Mouse (Mus musculus) intestine, postnatal 0 days (tissue): ENCODE data around the gene Sytl3. TPM values are rescaled to one million over a fixed set of nuclear protein-coding genes. Genes with fewer than 3 reads are reported as not detected.

Experiments used
- ATAC-seq: fragments of 200-750 bp; cut with Nextera tagmentation; 2 replicates; pipeline ENCODE4 v1.8.0; 2017; ENCODE audit warnings: mild to moderate bottlenecking, moderate TSS enrichment, moderate library complexity
- H3K27ac ChIP-seq: fragments of 300-500 bp; sonication (generic); 2 replicates; pipeline ENCODE4 v1.5.1; 2014; ENCODE audit warnings: mild to moderate bottlenecking, low read depth, low read length, moderate library complexity
- H3K27me3 ChIP-seq: fragments of 300-500 bp; sonication (generic); replicated peaks from 2 replicates; pipeline ENCODE4 v1.6.1; 2014; ENCODE audit warnings: low read length, mixed read lengths; ENCODE audit not compliant: control insufficient read depth, insufficient read depth
- H3K36me3 ChIP-seq: fragments of 300-500 bp; sonication (generic); 2 replicates; pipeline ENCODE4 v1.6.1; 2014; ENCODE audit warnings: mild to moderate bottlenecking, moderate library complexity; ENCODE audit not compliant: control insufficient read depth, insufficient read depth
- H3K4me1 ChIP-seq: fragments of 300-500 bp; sonication (generic); replicated peaks from 2 replicates; pipeline ENCODE4 v1.6.1; 2014; ENCODE audit warnings: antibody characterized with exemption, low read length, mixed read lengths; ENCODE audit not compliant: control insufficient read depth, insufficient read depth
- H3K4me2 ChIP-seq: fragments of 300-500 bp; sonication (generic); replicated peaks from 2 replicates; pipeline ENCODE4 v1.6.1; 2014; ENCODE audit warnings: low read depth, mild to moderate bottlenecking, moderate library complexity
- H3K4me3 ChIP-seq: fragments of 300-500 bp; sonication (generic); 2 replicates; pipeline ENCODE4 v1.5.1; 2014; ENCODE audit warnings: low read depth, low read length
- H3K9ac ChIP-seq: fragments of 300-500 bp; sonication (generic); 2 replicates; pipeline ENCODE4 v1.6.1; 2014; ENCODE audit warnings: mild to moderate bottlenecking, low read depth, low read length
- H3K9me3 ChIP-seq: fragments of 300-500 bp; sonication (generic); 2 replicates; pipeline ENCODE4 v1.6.1; 2016; ENCODE audit warnings: mixed run types; ENCODE audit not compliant: control insufficient read depth
- CTCF ChIP-seq: sonication (generic); IDR thresholded peaks from 2 replicates; pipeline ENCODE4 v1.5.1; 2016; ENCODE audit warnings: low read depth, mild to moderate bottlenecking, control low read depth, antibody characterized with exemption, moderate library complexity
- WGBS: fragments of 180-500 bp; shearing (Covaris S2); extraction: QIAGEN DNeasy Blood & Tissue Kit; methylation state at CpG from one replicate; pipeline ENCODE4 v1.1.7; 2014; 5-methylcytosine and 5-hydroxymethylcytosine counted together
- polyA plus RNA-seq: library from polyadenylated mRNA; unstranded; fragments of >200 nt; fragmentation: Nextera tagmentation; extraction: Ambion mirVana; gene quantifications from 2 replicates; pipeline ENCODE4 v1.2.1, GENCODE M21; 2015

The Sytl3 gene
- polyA plus RNA-seq, 1 experiment from 2014 or later: 11.0 TPM

DNA sequence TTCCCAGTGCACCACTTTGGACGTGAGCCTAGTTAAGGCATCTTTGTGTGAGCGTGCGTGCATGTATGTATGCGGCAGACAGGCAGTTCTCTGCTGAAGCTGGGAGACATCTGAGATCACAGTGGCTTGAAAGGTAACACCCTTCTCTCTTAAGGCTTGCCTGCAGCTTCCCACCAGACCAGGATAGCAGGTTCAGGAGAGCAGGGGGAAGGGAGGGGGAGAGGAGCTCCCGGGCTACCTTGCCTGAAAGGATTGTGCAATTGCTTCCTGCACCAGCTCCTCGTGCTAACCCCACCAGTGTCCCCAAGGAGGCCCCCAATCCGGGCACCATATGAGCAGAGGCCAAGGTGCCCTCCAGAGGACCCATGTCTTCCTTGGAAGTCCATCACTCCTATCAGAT is 120.7 kb downstream of the Sytl3 start:
- Histone ChIP-seq H3K9ac (0 out of 2 replicates have a peak overlapping the region, but pooled peaks have one; percentile 92), H3K4me2 (peak overlapping the region; percentile 88), H3K9me3 (no peaks in the 10 kb centered on the region), H3K36me3 (peaks cover 5% of the 10 kb centered on the region; the same call in 1 of the 2 replicates), H3K27me3 (no peaks in the 10 kb centered on the region), H3K27ac (peak overlapping the region; percentile 97), H3K4me3 (peak overlapping the region; percentile 88), H3K4me1 (peaks cover 8% of the 10 kb centered on the region)
- no peak for ATAC-seq
- TF ChIP-seq CTCF: no peak
- WGBS: 19% methylated on average over 7 of the region's 7 CpGs

DNA sequence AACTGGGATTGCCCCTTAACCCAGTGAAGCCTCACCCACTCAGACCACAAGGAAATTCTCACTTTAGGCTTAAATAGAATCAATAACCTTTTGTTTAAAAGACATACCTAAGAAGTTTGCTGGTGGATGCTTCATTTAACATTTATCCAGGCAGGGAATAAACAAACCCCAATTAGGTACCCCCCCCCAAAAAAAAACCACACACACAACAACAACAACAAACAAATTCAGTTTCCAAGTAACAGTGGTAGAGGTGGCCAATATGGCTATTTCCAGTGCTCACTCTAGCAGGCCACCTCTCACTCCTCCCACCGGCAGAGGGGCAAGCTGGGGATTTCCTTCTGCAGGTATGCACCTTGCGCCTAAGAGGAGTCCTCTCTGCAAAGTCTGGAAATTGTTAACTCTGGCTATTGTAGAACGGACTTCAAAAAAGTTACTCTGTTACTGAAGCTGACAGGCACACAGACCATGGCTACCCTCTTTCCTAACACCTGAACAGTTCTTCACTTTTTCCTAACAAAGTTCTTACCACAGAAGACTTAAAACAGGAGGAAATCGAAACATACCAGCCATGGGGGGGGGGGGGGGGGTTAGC is 121.7 kb downstream of the Sytl3 start:
- Histone ChIP-seq H3K4me1 (peaks cover 5% of the 10 kb centered on the region), H3K9ac (peak overlapping the region; percentile 92), H3K27me3 (no peaks in the 10 kb centered on the region), H3K27ac (peak overlapping the region; percentile 97), H3K4me3 (peak overlapping the region; percentile 88), H3K9me3 (no peaks in the 10 kb centered on the region), H3K4me2 (peak overlapping the region; percentile 88), H3K36me3 (no peaks in the 10 kb centered on the region)
- no peak for ATAC-seq
- 31% methylated on average over 4 of the region's 4 CpGs for WGBS
- TF ChIP-seq CTCF: no peak

DNA sequence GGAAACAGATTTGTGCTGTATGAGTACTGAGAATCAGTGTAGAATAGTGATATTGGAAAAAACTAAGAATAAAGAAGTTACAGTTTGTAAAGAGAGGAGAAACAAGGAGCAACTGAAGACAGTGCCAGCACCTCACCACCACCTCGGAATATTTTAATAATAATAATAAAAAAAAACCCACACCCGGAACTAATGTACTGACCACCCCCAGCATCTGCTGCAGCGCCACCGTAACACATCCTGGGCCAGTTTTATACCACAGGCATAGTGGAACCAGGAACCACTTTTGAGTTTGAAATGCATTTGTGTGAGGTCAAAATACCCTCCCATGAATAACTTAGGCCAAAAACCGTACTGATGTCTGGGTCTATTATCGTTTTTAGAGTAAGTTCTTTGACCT is 122.4 kb downstream of the Sytl3 start:
- no peak for ATAC-seq

DNA sequence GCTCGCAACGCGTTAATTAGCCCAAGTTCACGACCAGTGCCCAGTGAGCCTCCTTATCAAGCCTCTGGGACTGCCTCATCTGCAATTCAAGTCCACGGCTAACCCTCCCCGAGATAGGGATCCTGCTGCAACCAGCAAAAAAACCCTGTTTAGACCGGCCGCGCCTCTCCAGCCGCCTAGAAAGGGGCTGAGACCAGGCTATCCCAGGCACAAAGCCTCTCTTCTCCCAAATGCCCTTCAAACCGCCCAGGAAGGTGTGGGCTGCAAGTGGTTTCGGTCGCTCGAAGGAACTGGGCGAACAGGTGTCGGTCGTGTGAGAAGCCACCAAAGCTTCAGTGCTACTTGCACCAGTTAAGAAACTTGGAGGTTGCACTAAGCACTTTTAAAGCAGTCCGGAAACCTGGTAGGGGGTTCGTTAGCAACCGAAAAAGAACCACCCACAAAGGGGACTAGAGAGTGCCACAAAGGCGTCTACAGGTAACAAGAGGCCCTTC is 123.2 kb downstream of the Sytl3 start:
- no peak for TF ChIP-seq CTCF
- no peaks in the 10 kb centered on the region for H3K27me3 ChIP-seq
- peak overlapping the region; percentile 97 for H3K27ac ChIP-seq
- WGBS: 2% methylated on average over 21 of the region's 21 CpGs
- peak overlapping the region; percentile 88 for H3K4me3 ChIP-seq
- ATAC-seq: peak; percentile 52
- peak overlapping the region; percentile 92 for H3K9ac ChIP-seq
- H3K36me3 ChIP-seq: no peaks in the 10 kb centered on the region
- H3K4me2 ChIP-seq: peak overlapping the region; percentile 88
- no peaks in the 10 kb centered on the region for H3K9me3 ChIP-seq
- H3K4me1 ChIP-seq: peaks cover 3% of the 10 kb centered on the region

More for the DNA sequence above, 122.4 kb downstream of the Sytl3 start:
- WGBS: 24% methylated on average over 6 of the region's 6 CpGs
- H3K36me3 ChIP-seq: no peaks in the 10 kb centered on the region
- peak overlapping the region; percentile 88 for H3K4me3 ChIP-seq
- H3K9me3 ChIP-seq: no peaks in the 10 kb centered on the region
- peak overlapping the region; percentile 88 for H3K4me2 ChIP-seq
- peak overlapping the region; percentile 97; the same call in 1 of the 2 replicates for H3K27ac ChIP-seq
- H3K9ac ChIP-seq: peak overlapping the region; percentile 92
- peaks cover 3% of the 10 kb centered on the region for H3K4me1 ChIP-seq
- H3K27me3 ChIP-seq: no peaks in the 10 kb centered on the region
- TF ChIP-seq CTCF: no peak

DNA sequence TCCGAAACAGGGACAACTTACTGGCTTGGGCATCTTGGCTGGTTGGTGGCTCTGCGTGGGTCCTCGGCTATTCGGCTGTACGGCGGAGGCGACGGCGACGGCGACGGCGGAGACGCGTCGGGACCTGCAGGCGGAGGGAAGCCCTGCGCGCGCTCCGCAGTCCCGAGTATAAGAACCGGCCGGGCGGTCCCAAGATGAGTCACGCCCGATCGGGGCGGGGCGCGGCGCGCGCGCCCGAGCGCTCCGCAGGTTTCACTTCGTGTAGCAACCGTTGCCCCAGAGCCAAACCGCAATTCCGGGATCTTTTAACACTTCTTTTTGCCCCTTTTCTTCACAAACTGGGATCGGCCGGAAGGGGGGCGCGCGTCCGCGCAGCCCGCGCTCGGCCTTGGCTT is 123.7 kb downstream of the Sytl3 start, which contains the start of gene Ezr:
Gene Ezr (minus strand): TSS at position 174 of the 395 bp plus-strand sequence.
- Histone ChIP-seq H3K9ac (peak within 1 kb of the TSS; percentile 92), H3K36me3 (no peaks in the 10 kb centered on the region), H3K4me2 (peak within 1 kb of the TSS; percentile 88), H3K4me1 (peaks cover 3% of the 10 kb centered on the region), H3K27me3 (no peaks in the 10 kb centered on the region), H3K27ac (peak within 1 kb of the TSS; percentile 97), H3K4me3 (peak within 1 kb of the TSS; percentile 88), H3K9me3 (no peaks in the 10 kb centered on the region)
- WGBS: under 1% methylated on average over 52 of the region's 52 CpGs
- TF ChIP-seq CTCF: peak; percentile 14
- ATAC-seq: peak; percentile 82

DNA sequence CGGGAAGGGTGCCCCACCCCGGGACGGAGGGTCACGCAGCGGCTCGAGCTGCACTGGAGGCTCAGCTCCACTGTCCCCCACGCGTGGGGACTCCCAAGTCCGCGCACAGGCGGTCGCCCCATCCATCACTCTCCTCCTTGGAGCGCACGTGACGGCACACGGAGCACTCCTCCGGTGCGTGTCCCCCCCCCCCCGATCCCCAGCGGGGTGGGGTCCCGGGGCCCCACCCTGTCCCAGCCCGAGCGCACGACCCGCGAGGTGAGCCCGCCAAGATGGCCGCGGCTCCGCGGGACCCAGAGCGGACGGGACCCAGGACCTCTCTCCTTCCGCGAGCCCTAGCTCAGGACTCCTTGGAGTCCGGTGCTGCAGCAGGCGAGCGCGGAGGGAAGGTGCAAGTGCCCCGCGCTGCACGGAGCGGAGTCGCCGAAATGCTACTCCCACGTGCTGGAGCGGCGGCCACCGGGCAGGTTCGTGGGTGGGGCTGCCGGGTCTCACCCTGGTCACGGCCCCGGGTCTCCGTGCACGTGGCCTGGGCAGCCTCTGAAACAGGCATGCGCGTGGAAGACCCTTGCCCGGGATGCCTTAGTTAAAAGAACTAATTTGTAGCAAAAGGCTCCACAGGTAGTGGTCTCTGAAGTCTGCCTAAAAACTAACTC is 124.2 kb downstream of the Sytl3 start:
- under 1% methylated on average over 55 of the region's 58 CpGs for WGBS

More for the DNA sequence above, 124.2 kb downstream of the Sytl3 start:
- Histone ChIP-seq H3K9me3 (no peaks in the 10 kb centered on the region), H3K36me3 (no peaks in the 10 kb centered on the region), H3K4me2 (peak overlapping the region; percentile 88), H3K9ac (peak overlapping the region; percentile 92), H3K4me1 (peaks cover 3% of the 10 kb centered on the region), H3K27ac (peak overlapping the region; percentile 97), H3K4me3 (peak overlapping the region; percentile 88), H3K27me3 (no peaks in the 10 kb centered on the region)
- ATAC-seq: peak; percentile 57
- no peak for TF ChIP-seq CTCF
